Mouse (Mus musculus) lung, postnatal 0 days (tissue): ENCODE measurements around the gene Ppat. TPM values are rescaled to one million over a fixed set of nuclear protein-coding genes. Genes with fewer than 3 reads are reported as not detected.
"Not testable (repeated sequence)": the region's sequence is repeated elsewhere in the genome, so short reads cannot be mapped to it uniquely, and the experiment has no call there.

Experiments
- ATAC-seq: fragments of 200-750 bp; cut with Nextera tagmentation; 2 replicates; pipeline ENCODE4 v1.8.0; 2017; ENCODE audit warnings: moderate library complexity
- DNase-seq: peaks from one replicate; pipeline ENCODE4 v3.0.0-alpha.2; 2016; ENCODE audit warnings: low spot score
- H3K27ac ChIP-seq: fragments of 300-500 bp; sonication (generic); 2 replicates; pipeline ENCODE4 v1.5.1; 2014; ENCODE audit warnings: antibody characterized with exemption, mild to moderate bottlenecking, low read length, mixed read lengths
- H3K27me3 ChIP-seq: fragments of 300-500 bp; sonication (generic); replicated peaks from 2 replicates; pipeline ENCODE4 v1.6.1; 2014; ENCODE audit warnings: low read length, mixed read lengths; ENCODE audit not compliant: insufficient read depth
- H3K36me3 ChIP-seq: fragments of 300-500 bp; sonication (generic); 2 replicates; pipeline ENCODE4 v1.6.1; 2014; ENCODE audit warnings: low read length, mixed read lengths; ENCODE audit not compliant: insufficient read depth
- H3K4me1 ChIP-seq: fragments of 300-500 bp; sonication (generic); 2 replicates; pipeline ENCODE4 v1.6.1; 2014; ENCODE audit warnings: antibody characterized with exemption, low read depth, low read length, mixed read lengths; ENCODE audit not compliant: insufficient read depth
- H3K4me2 ChIP-seq: fragments of 300-500 bp; sonication (generic); replicated peaks from 2 replicates; pipeline ENCODE4 v1.6.1; 2014; ENCODE audit warnings: low read depth, mild to moderate bottlenecking, low read length, moderate library complexity, mixed read lengths
- H3K4me3 ChIP-seq: fragments of 300-500 bp; sonication (generic); 2 replicates; pipeline ENCODE4 v1.5.1; 2014; ENCODE audit warnings: low read depth, low read length
- H3K9ac ChIP-seq: fragments of 300-500 bp; sonication (generic); replicated peaks from 2 replicates; pipeline ENCODE4 v1.6.1; 2014; ENCODE audit warnings: low read depth, mild to moderate bottlenecking
- H3K9me3 ChIP-seq: fragments of 300-500 bp; sonication (generic); 2 replicates; pipeline ENCODE4 v1.6.1; 2016; ENCODE audit warnings: low read length, mixed read lengths
- CTCF ChIP-seq: IDR thresholded peaks from 2 replicates; pipeline ENCODE4 v1.5.1; 2016; ENCODE audit warnings: antibody characterized with exemption, mild to moderate bottlenecking
- EP300 ChIP-seq: IDR thresholded peaks from 2 replicates; pipeline ENCODE4 v1.6.1; 2016; ENCODE audit warnings: antibody characterized with exemption, mild to moderate bottlenecking, control low read depth
- WGBS: fragments of 180-500 bp; shearing (Covaris S2); extraction: QIAGEN DNeasy Blood & Tissue Kit; methylation state at CpG from one replicate; pipeline ENCODE4 v1.1.7; 2014; 5-methylcytosine and 5-hydroxymethylcytosine counted together
- polyA plus RNA-seq: library from polyadenylated mRNA; unstranded; fragments of >200 nt; fragmentation: Nextera tagmentation; extraction: Ambion mirVana; gene quantifications from 2 replicates; pipeline ENCODE4 v1.2.1, GENCODE M21; 2015

Gene Ppat
- polyA plus RNA-seq, 1 experiment from 2014 or later = 12.5 TPM

DNA sequence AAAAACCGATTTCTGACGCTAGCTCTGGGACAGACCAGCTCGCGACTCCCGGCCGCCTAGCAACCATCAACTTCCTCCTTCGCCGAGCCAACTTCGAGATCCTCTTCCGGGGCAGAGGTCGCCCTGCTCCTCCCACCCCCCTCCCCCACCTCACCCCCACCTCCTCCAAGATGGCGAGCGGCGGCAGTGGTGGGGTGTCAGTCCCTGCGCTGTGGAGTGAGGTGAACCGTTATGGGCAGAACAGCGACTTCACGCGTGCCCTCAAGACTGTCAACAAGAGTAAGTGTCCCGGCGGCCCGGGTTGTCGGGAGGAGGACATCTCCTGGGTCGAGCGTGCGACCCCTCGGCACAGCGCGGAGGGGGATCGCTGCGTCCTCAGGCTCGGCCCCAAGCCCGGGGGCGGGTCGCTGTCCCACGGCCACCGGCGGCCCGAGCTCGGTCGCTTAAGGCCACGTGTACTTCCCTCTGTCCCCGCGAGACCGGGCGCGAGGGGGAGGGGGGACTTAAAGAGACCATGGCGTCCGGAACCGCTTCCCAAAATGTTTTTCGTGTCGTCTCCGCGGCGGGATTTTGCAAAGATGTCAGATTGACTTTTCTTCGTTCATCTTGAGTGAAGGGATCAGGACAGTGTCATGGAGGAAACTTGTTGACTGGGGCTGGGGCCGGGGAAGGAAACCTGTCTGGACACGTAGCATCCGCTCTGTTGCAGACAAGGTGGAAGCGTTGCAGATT, 23.3 kb upstream of the Ppat start, which contains the start of gene Srp72:
Srp72 (plus strand) TSS at position 130 of the 732 bp plus-strand sequence.
- TF ChIP-seq CTCF = no peak
- no peak; the same call in 1 of the 2 replicates for TF ChIP-seq EP300
- H3K4me3 ChIP-seq = peak within 1 kb of the TSS; percentile 87
- peak within 1 kb of the TSS; percentile 89 for H3K4me2 ChIP-seq
- H3K4me1 ChIP-seq = peaks cover 9% of the 10 kb centered on the region; the same call in 1 of the 2 replicates
- H3K9me3 ChIP-seq = no peaks in the 10 kb centered on the region
- no peaks in the 10 kb centered on the region for H3K27me3 ChIP-seq
- peak within 1 kb of the TSS; percentile 94 for H3K27ac ChIP-seq
- H3K9ac ChIP-seq = peak within 1 kb of the TSS; percentile 84
- ATAC-seq (peak; percentile 97), DNase-seq (peak; percentile 95)
- H3K36me3 ChIP-seq = peaks cover 7% of the 10 kb centered on the region; the same call in 1 of the 2 replicates
- 1% methylated on average over 56 of the region's 60 CpGs for WGBS

GRCm38 (mm10) chr5:76974207-76974553, 22.8 kb upstream of the Ppat start:
- TF ChIP-seq CTCF (no peak), EP300 (no peak)
- 2% methylated on average over 17 of the region's 17 CpGs for WGBS

DNA sequence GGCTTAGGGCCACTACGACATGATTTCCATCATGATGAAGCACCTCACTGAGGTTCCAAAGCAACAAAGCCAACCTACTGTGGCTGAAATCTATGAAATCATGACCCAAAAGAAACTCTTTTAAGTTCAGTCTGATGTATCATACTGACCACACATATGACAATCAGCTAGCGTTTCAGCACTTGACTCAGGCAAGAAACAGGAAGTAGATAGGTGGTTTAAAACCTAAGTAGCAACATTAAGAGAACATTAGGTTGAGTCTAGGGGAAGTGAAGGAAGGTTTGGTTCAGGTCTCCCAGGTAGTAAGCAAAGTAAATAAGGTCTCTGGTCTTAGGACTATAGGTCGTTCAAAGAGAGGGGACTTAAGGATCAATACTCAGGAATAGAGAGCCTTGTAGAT, 22.1 kb upstream of the Ppat start:
- ATAC-seq = no peak
- peaks cover 9% of the 10 kb centered on the region; the same call in 1 of the 2 replicates for H3K4me1 ChIP-seq
- TF ChIP-seq CTCF (no peak), EP300 (no peak)
- no peaks in the 10 kb centered on the region for H3K27me3 ChIP-seq
- H3K9me3 ChIP-seq = no peaks in the 10 kb centered on the region
- peak overlapping the region; percentile 87 for H3K4me3 ChIP-seq
- H3K4me2 ChIP-seq = peak overlapping the region; percentile 89
- WGBS = 47% methylated on average over 3 of the region's 3 CpGs
- no peak for DNase-seq
- no peak overlapping the region for H3K27ac ChIP-seq
- no peak overlapping the region for H3K9ac ChIP-seq
- H3K36me3 ChIP-seq = peaks cover 9% of the 10 kb centered on the region; the same call in 1 of the 2 replicates

More at GRCm38 (mm10) chr5:76974207-76974553, 22.8 kb upstream of the Ppat start:
- peak; percentile 19 for ATAC-seq
- Histone ChIP-seq H3K27me3 (no peaks in the 10 kb centered on the region), H3K4me3 (peak overlapping the region; percentile 87), H3K9me3 (no peaks in the 10 kb centered on the region), H3K4me2 (peak overlapping the region; percentile 89), H3K4me1 (peaks cover 9% of the 10 kb centered on the region; the same call in 1 of the 2 replicates), H3K36me3 (peaks cover 10% of the 10 kb centered on the region; the same call in 1 of the 2 replicates), H3K27ac (peak overlapping the region; percentile 94), H3K9ac (peak overlapping the region; percentile 62)
- no peak for DNase-seq

- H3K9me3 ChIP-seq, H3K36me3 ChIP-seq, DNase-seq, H3K27ac ChIP-seq, H3K4me1 ChIP-seq, H3K27me3 ChIP-seq, H3K4me3 ChIP-seq, H3K9ac ChIP-seq, H3K4me2 ChIP-seq, ATAC-seq: not testable (repeated sequence)
- WGBS = 55% methylated on average over 1 of the region's 1 CpGs
Measured at GRCm38 (mm10) chr5:76971115-76971514, 19.7 kb upstream of the Ppat start.

- Histone ChIP-seq H3K4me2 (no peak overlapping the region), H3K27ac (no peak overlapping the region), H3K4me3 (no peak overlapping the region), H3K27me3 (no peaks in the 10 kb centered on the region), H3K36me3 (peaks cover 14% of the 10 kb centered on the region; the same call in 1 of the 2 replicates), H3K4me1 (peaks cover 9% of the 10 kb centered on the region; the same call in 1 of the 2 replicates), H3K9me3 (no peaks in the 10 kb centered on the region), H3K9ac (no peak overlapping the region)
- ATAC-seq (no peak), DNase-seq (no peak)
- no peak for TF ChIP-seq CTCF
- no peak for TF ChIP-seq EP300
- WGBS = 72% methylated on average over 5 of the region's 5 CpGs
Measured at GRCm38 (mm10) chr5:76969250-76969649, 17.9 kb upstream of the Ppat start.

DNA sequence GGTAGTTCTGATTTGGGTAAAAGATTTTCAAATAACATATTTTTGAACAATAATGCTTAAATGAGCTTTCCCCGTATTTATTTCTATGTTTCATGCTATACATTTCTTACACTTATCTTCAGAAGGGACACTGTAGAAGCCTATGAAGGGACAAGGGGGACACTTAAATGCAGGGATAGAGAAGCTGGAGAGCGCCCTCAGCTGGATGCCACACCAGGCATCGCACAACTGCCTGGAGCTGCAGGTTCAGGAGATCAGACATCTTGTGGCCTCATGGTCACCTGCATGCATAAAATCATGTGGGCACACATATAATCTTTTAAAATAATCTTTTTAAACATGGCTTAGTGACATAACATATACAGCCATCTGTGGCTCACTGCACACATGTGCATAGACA, 13.3 kb upstream of the Ppat start:
- TF ChIP-seq EP300 (no peak), CTCF (peak; percentile 53)
- ATAC-seq (no peak), DNase-seq (peak; percentile 26)
- Histone ChIP-seq H3K9me3 (no peaks in the 10 kb centered on the region), H3K36me3 (peaks cover 40% of the 10 kb centered on the region), H3K4me2 (no peak overlapping the region), H3K4me1 (no peaks in the 10 kb centered on the region), H3K9ac (no peak overlapping the region), H3K27me3 (no peaks in the 10 kb centered on the region), H3K4me3 (no peak overlapping the region), H3K27ac (no peak overlapping the region)
- 90% methylated on average over 3 of the region's 3 CpGs for WGBS
